Mouse (Mus musculus): Measurements from ENCODE around the gene Spata31. TPM values are rescaled to one million over a fixed set of nuclear protein-coding genes. Genes with fewer than 3 reads are reported as not detected.
A peak's percentile ranks its signal among the peaks of the same experiment; 100 is the strongest.

Spata31 gene
- not detected in 2 replicates for polyA plus RNA-seq (2015; fragmentation: Nextera tagmentation; extraction: Ambion mirVana)

- H3K27me3 ChIP-seq: no peaks in the 10 kb centered on the region
- no peak for ATAC-seq (replicated peaks; ENCODE audit: low FRiP score)
- H3K9me3 ChIP-seq (replicated peaks): no peaks in the 10 kb centered on the region
- H3K36me3 ChIP-seq: no peaks in the 10 kb centered on the region
- no peak within 1 kb of the TSS for H3K4me2 ChIP-seq
- H3K4me1 ChIP-seq: no peaks in the 10 kb centered on the region
- no peak within 1 kb of the TSS for H3K9ac ChIP-seq
- 60% methylated on average over 1 of the region's 1 CpGs for WGBS
- H3K27ac ChIP-seq: no peak within 1 kb of the TSS
- H3K4me3 ChIP-seq (replicated peaks): no peak within 1 kb of the TSS
Measured at GRCm38 (mm10) chr13:64917191-64917590, at the start of gene Spata31. Gene Spata31 (plus strand): TSS chr13:64917406.

- Histone ChIP-seq H3K27me3 (no peaks in the 10 kb centered on the region; the same call in 1 of the 2 replicates), H3K27ac (no peak overlapping the region), H3K4me1 (no peaks in the 10 kb centered on the region), H3K36me3 (no peaks in the 10 kb centered on the region), H3K9me3 (replicated peaks) (no peaks in the 10 kb centered on the region), H3K4me2 (no peak overlapping the region), H3K9ac (no peak overlapping the region), H3K4me3 (replicated peaks) (no peak overlapping the region)
- 33% methylated on average over 1 of the region's 1 CpGs for WGBS
- no peak for ATAC-seq (replicated peaks; ENCODE audit: low FRiP score)
Measured at GRCm38 (mm10) chr13:64903132-64903531, 14.1 kb upstream of the Spata31 start.

GRCm38 (mm10) chr13:64903585-64904208, 13.5 kb upstream of the Spata31 start, which contains the start of gene Cntnap3:
Gene Cntnap3 (minus strand): TSS chr13:64903955.
- WGBS: 12% methylated on average over 16 of the region's 16 CpGs
- no peak within 1 kb of the TSS for H3K27ac ChIP-seq
- no peaks in the 10 kb centered on the region for H3K36me3 ChIP-seq
- no peaks in the 10 kb centered on the region for H3K4me1 ChIP-seq
- H3K4me3 ChIP-seq (replicated peaks): no peak within 1 kb of the TSS
- H3K27me3 ChIP-seq: no peaks in the 10 kb centered on the region; the same call in 1 of the 2 replicates
- H3K4me2 ChIP-seq: peak within 1 kb of the TSS; percentile 36
- no peak within 1 kb of the TSS for H3K9ac ChIP-seq
- peak; percentile 89 for ATAC-seq (replicated peaks; ENCODE audit: low FRiP score)
- no peaks in the 10 kb centered on the region for H3K9me3 ChIP-seq (replicated peaks)

Other genes starting within 250 kb of the Spata31 start
- 0.15 and 0.21 TPM in 2 replicates for gene Cntnap3, start 13.5 kb upstream of the Spata31 start, polyA plus RNA-seq (2015; fragmentation: Nextera tagmentation; extraction: Ambion mirVana)
- gene Spata31d1c, start 115.7 kb downstream of the Spata31 start, polyA plus RNA-seq (2015; fragmentation: Nextera tagmentation; extraction: Ambion mirVana): not detected in 2 replicates
- gene Prss47, start 135.4 kb downstream of the Spata31 start, polyA plus RNA-seq (2015; fragmentation: Nextera tagmentation; extraction: Ambion mirVana): not detected in 2 replicates
- 54.5 and 55.7 TPM in 2 replicates for gene Mfsd14b, start 195.6 kb downstream of the Spata31 start, polyA plus RNA-seq (2015; fragmentation: Nextera tagmentation; extraction: Ambion mirVana)
- not detected in 2 replicates for gene Olfr465-ps1, start 220.7 kb downstream of the Spata31 start, polyA plus RNA-seq (2015; fragmentation: Nextera tagmentation; extraction: Ambion mirVana)
- not detected in 2 replicates for gene Olfr466, start 232.8 kb downstream of the Spata31 start, polyA plus RNA-seq (2015; fragmentation: Nextera tagmentation; extraction: Ambion mirVana)